Mouse (Mus musculus): ENCODE measurements around the gene Plxna2.

GRCm38 (mm10) chr1:194820953-194821352 lies 202.9 kb downstream of the Plxna2 start:
- TF ChIP-seq CTCF (IDR thresholded peaks at IDR 0.05; ENCODE audit: extremely low read depth, insufficient read depth, insufficient read length, insufficient replicate concordance), result no peak
- no peak for TF ChIP-seq POLR2A (IDR thresholded peaks at IDR 0.05; ENCODE audit: low read depth, low read length)

Data from spleen, adult 2 months (tissue).